ENCODE assay signal across 8 mouse cellular contexts in the genomic region with DNA sequence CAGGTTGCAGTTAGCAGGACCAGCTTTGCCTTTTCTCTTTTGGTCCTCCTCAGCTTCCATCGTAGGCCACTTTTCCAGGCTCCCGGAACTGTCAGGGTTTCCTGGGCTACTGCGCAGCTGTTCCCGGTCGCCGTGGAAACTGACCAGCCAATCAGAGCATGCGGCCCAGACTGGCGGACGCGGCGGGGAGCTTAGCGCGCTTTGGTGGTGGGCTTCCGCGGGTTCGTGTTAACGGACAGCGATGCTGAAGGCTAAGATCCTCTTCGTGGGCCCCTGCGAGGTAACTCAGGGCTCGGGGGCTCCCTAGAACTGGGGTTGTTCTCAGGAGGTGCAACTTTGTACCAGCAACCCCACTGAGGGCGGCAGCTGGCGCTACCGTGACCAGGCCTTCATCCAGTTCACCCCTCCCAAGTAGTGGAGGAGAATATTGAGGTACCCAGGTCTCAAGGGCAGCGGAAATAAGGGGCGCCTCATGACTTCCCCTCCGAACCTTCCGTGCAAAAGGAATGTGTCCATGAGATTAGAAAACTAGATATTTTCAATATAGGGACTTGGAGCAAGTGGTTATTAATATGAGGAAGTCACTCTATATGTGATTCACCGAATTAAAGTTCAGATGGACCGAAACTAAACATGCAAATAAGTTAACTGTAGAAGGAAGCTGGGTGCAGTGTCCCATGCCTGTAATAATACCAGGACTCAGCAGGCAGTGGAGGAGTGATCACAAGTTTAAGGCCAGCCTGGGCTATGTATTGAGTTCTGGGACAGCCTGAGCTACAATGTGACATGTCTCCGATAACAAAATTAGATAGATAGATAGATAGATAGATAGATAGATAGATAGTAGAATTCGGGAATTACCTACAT. TPM values are rescaled to one million over a fixed set of nuclear protein-coding genes. Genes with fewer than 3 reads are reported as not detected.
DNase-seq lines count a peak whose midpoint lies in the region; ATAC-seq and TF ChIP-seq lines count a peak whose summit lies in the region.

Gene Ift22, plus strand, starts transcription at position 160 of the 867 bp plus-strand sequence.

- peak in 1 of 2 experiments; percentile 49; a peak in 1 of 4 replicates for TF ChIP-seq POLR2A in MEL (IDR thresholded peaks at IDR 0.05; ENCODE audit: control insufficient read depth in 1 of 2, insufficient read depth in 1 of 2, low read depth in 1 of 2, low read length in 2 of 2, poor library complexity in 1 of 2)
- TF ChIP-seq POLR2A in cerebellum, adult 2 months (IDR thresholded peaks at IDR 0.05; ENCODE audit: borderline replicate concordance, insufficient read depth, low read length) = peak; percentile 29; the same call in 1 of the 2 replicates

- H3K27me3 ChIP-seq in MEL (ENCODE audit: control insufficient read depth in 1 of 2, insufficient read depth in 2 of 2, low read length in 2 of 2) = no peaks in the 10 kb centered on the region
- H3K27me3 ChIP-seq in cerebellum, adult 2 months (ENCODE audit: control insufficient read depth, insufficient read depth, low read length) = no peaks in the 10 kb centered on the region
- no peaks in the 10 kb centered on the region for H3K27me3 ChIP-seq in hindbrain, embryonic 12.5 days

- peak; percentile 92 for DNase-seq in MEL (ENCODE audit: low read depth, low spot score)
- DNase-seq in cerebellum, adult 2 months = peak; percentile 95
- peak; percentile 86 to 92 for DNase-seq in frontal cortex, postnatal 10 days (ENCODE audit: low spot score in 2 of 2)
- DNase-seq in layer of hippocampus, postnatal 14 days (ENCODE audit: low spot score in 2 of 2) = peak; percentile 86 to 96
- DNase-seq in lung, postnatal 14 days = peak; percentile 93
- DNase-seq in retina, adult 2 months (ENCODE audit: low read depth, low spot score) = peak; percentile 77
- DNase-seq in thymus, postnatal 36 days = peak; percentile 82 to 87

- 7% methylated on average over 32 of the region's 32 CpGs for WGBS in cerebellum, adult 2 months
- 10% methylated on average over 32 of the region's 32 CpGs for WGBS in hindbrain, embryonic 12.5 days

- no peaks in the 10 kb centered on the region for H3K79me2 ChIP-seq in MEL (ENCODE audit: control insufficient read depth, insufficient read depth, low read length, poor library complexity)

- H3K4me3 ChIP-seq in MEL (ENCODE audit: control insufficient read depth in 1 of 2, insufficient read depth in 1 of 2, low read depth in 2 of 2, low read length in 2 of 2) = peak within 1 kb of the TSS; percentile 80 to 90
- H3K4me3 ChIP-seq in cerebellum, adult 2 months (replicated peaks; ENCODE audit: insufficient read depth, low read depth, low read length) = peak within 1 kb of the TSS; percentile 64
- H3K4me3 ChIP-seq in hindbrain, embryonic 12.5 days = peak within 1 kb of the TSS; percentile 67

- peak; percentile 94 for ATAC-seq in hindbrain, embryonic 12.5 days (ENCODE audit: low FRiP score)

- TF ChIP-seq RAD21 in MEL (IDR thresholded peaks at IDR 0.05; ENCODE audit: low read depth, low read length) = no peak

- H3K9me3 ChIP-seq in MEL (replicated peaks; ENCODE audit: insufficient read depth, low read length) = no peaks in the 10 kb centered on the region
- no peaks in the 10 kb centered on the region; the same call in 1 of the 2 replicates for H3K9me3 ChIP-seq in hindbrain, embryonic 12.5 days (replicated peaks)

- H3K9ac ChIP-seq in MEL (ENCODE audit: control insufficient read depth, low read depth, low read length, poor library complexity, severe bottlenecking) = peak within 1 kb of the TSS; percentile 73
- H3K9ac ChIP-seq in hindbrain, embryonic 12.5 days = peak within 1 kb of the TSS; percentile 72

- TF ChIP-seq CTCF in MEL (IDR thresholded peaks at IDR 0.05 in 2 of 3, conservative IDR thresholded peaks at IDR 0.05 in 1 of 3; ENCODE audit: control insufficient read depth in 1 of 3, insufficient read depth in 1 of 3, low read depth in 2 of 3, low read length in 3 of 3, poor library complexity in 1 of 3, severe bottlenecking in 1 of 3) = no peak
- TF ChIP-seq CTCF in cerebellum, adult 2 months (IDR thresholded peaks at IDR 0.05; ENCODE audit: borderline replicate concordance, insufficient read depth, low read depth, low read length) = no peak

- H3K4me2 ChIP-seq in hindbrain, embryonic 12.5 days (replicated peaks) = peak within 1 kb of the TSS; percentile 63

- TF ChIP-seq EP300 in MEL (IDR thresholded peaks at IDR 0.05; ENCODE audit: low read depth in 1 of 2, low read length in 2 of 2) = no peak

- no peaks in the 10 kb centered on the region for H3K36me3 ChIP-seq in MEL (ENCODE audit: control insufficient read depth in 1 of 2, insufficient read depth in 2 of 2, low read length in 2 of 2)
- peaks cover 23% of the 10 kb centered on the region for H3K36me3 ChIP-seq in hindbrain, embryonic 12.5 days

- peak within 1 kb of the TSS; percentile 5; the same call in 1 of the 2 replicates for H3K27ac ChIP-seq in MEL (ENCODE audit: control insufficient read depth, low read depth, low read length)
- peak within 1 kb of the TSS; percentile 24 for H3K27ac ChIP-seq in cerebellum, adult 2 months (ENCODE audit: insufficient read depth, low read length)
- H3K27ac ChIP-seq in hindbrain, embryonic 12.5 days = no peak within 1 kb of the TSS

- H3K4me1 ChIP-seq in MEL (ENCODE audit: control insufficient read depth in 1 of 2, insufficient read depth in 2 of 2, low read length in 2 of 2) = peaks cover 0 to 13% of the 10 kb centered on the region in 2 experiments; a peak in 1 of 4 replicates
- peaks cover 9% of the 10 kb centered on the region for H3K4me1 ChIP-seq in cerebellum, adult 2 months (ENCODE audit: control insufficient read depth, insufficient read depth, low read length)
- peaks cover 11% of the 10 kb centered on the region for H3K4me1 ChIP-seq in hindbrain, embryonic 12.5 days

TF ChIP-seq in MEL, 35 proteins besides CTCF, POLR2A, EP300 and RAD21:
- TF ChIP-seq ELF1 (IDR thresholded peaks at IDR 0.05; ENCODE audit: low read depth, low read length) (peak; percentile 99), BHLHE40 (IDR thresholded peaks at IDR 0.05; ENCODE audit: borderline replicate concordance, low read depth, low read length) (no peak), NELFE (IDR thresholded peaks at IDR 0.05; ENCODE audit: low read depth, low read length) (peak; percentile 38; the same call in 1 of the 2 replicates), MXI1 (IDR thresholded peaks at IDR 0.05; ENCODE audit: low read depth, low read length) (peak; percentile 93), UBTF (IDR thresholded peaks at IDR 0.05; ENCODE audit: borderline replicate concordance, insufficient read depth, low read depth, low read length) (no peak), MAX (IDR thresholded peaks at IDR 0.05; ENCODE audit: low read length) (no peak), POLR2AphosphoS5 (IDR thresholded peaks at IDR 0.05; ENCODE audit: borderline replicate concordance, low read depth, low read length) (no peak), MYB (IDR thresholded peaks at IDR 0.05; ENCODE audit: low read depth, low read length) (no peak), NRF1 (IDR thresholded peaks at IDR 0.05; ENCODE audit: insufficient read depth, low read depth, low read length, poor library complexity, severe bottlenecking) (peak; percentile 82), CHD1 (IDR thresholded peaks at IDR 0.05; ENCODE audit: low read depth, low read length) (0 out of 2 replicates have a peak, but pooled peaks have one; percentile 38), ETS1 (IDR thresholded peaks at IDR 0.05; ENCODE audit: low read depth, low read length) (no peak), HCFC1 (IDR thresholded peaks at IDR 0.05; ENCODE audit: low read depth, low read length) (peak; percentile 94), MYC (IDR thresholded peaks at IDR 0.05; ENCODE audit: low read depth, low read length) (0 out of 2 replicates have a peak, but pooled peaks have one; percentile 42), GATA1 (IDR thresholded peaks at IDR 0.05; ENCODE audit: low read depth, low read length) (peak; percentile 45; the same call in 1 of the 2 replicates), TAL1 (IDR thresholded peaks at IDR 0.05; ENCODE audit: low read length) (no peak), SIN3A (IDR thresholded peaks at IDR 0.05; ENCODE audit: low read length) (peak; percentile 99), MEF2A (IDR thresholded peaks at IDR 0.05; ENCODE audit: extremely low read depth, insufficient replicate concordance, low read depth, low read length, poor library complexity, severe bottlenecking) (no peak), USF1 (IDR thresholded peaks at IDR 0.05; ENCODE audit: low read depth, low read length) (no peak), MAZ (IDR thresholded peaks at IDR 0.05; ENCODE audit: low read depth, low read length) (0 out of 2 replicates have a peak, but pooled peaks have one; percentile 59), POLR2AphosphoS2 (IDR thresholded peaks at IDR 0.05; ENCODE audit: low read length) (no peak), KAT2A (conservative IDR thresholded peaks at IDR 0.05; ENCODE audit: low read depth, low read length) (peak; percentile 72), CHD2 (IDR thresholded peaks at IDR 0.05; ENCODE audit: low read length) (no peak; the same call in 1 of the 2 replicates), RCOR1 (IDR thresholded peaks at IDR 0.05; ENCODE audit: low read depth, low read length) (no peak), USF2 (IDR thresholded peaks at IDR 0.05; ENCODE audit: borderline replicate concordance in 1 of 2, insufficient read depth in 1 of 2, low read depth in 1 of 2, low read length in 2 of 2) (no peak), TBP (IDR thresholded peaks at IDR 0.05; ENCODE audit: low read depth, low read length) (peak; percentile 51; the same call in 1 of the 2 replicates)
TF ChIP-seq in MEL: peak in this region for 12.

RNA-seq across cellular contexts. Expression of gene Ift22, which starts in this region (rescaled TPM):
- total RNA-seq in MEL (2012; rRNA removed) = 15.6 and 19.8 TPM in 2 replicates
- 10 to 100 TPM in 1 of 2 experiments, not detected in 1; 78.1 TPM for polyA plus RNA-seq in MEL (2012; ENCODE audit: insufficient read depth in 1 of 2, insufficient read length in 2 of 2, low read depth in 1 of 2, low replicate concordance in 2 of 2, missing spikeins in 1 of 2)
- 58.7 and 63.1 TPM in 2 replicates for polyA plus RNA-seq in cerebellum, adult 2 months (2012; rRNA removed)
- polyA plus RNA-seq in hindbrain, embryonic 12.5 days (2016; fragmentation: Nextera tagmentation; extraction: Ambion mirVana) = 94.9 and 106 TPM in 2 replicates
- 10 to 100 TPM; 78.3 to 99.5 TPM for total RNA-seq in layer of hippocampus, postnatal 14 days (2021)
